Mouse (Mus musculus): ENCODE measurements around the gene Smad1.
A peak's percentile ranks its signal among the peaks of the same experiment; 100 is the strongest.

The Smad1 gene

DNA sequence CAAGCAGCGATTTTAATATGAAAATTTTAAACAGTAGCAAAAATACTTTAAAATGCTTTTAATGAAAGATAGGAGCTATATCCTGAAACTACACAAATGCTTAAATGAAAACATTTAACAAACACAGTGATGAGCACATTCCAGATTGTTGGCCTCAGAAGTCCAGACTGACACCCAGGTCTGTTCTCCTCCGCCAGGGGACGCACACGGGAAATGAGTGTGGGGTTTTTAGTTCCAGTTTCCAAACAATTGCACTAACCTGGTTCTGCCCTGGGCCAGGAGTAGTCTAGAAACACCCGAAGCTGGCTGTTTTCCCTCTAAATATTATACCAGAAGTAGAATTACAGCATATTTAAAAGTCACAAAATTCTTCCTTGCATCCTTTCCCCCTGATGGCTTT lies 99.6 kb downstream of the Smad1 start:
- DNase-seq (ENCODE audit: low spot score in 2 of 2) = no peak

GRCm38 (mm10) chr8:79297763-79298162 lies 101.6 kb downstream of the Smad1 start:
- peak; percentile 31 to 61 for DNase-seq (ENCODE audit: low spot score in 2 of 2)

DNA sequence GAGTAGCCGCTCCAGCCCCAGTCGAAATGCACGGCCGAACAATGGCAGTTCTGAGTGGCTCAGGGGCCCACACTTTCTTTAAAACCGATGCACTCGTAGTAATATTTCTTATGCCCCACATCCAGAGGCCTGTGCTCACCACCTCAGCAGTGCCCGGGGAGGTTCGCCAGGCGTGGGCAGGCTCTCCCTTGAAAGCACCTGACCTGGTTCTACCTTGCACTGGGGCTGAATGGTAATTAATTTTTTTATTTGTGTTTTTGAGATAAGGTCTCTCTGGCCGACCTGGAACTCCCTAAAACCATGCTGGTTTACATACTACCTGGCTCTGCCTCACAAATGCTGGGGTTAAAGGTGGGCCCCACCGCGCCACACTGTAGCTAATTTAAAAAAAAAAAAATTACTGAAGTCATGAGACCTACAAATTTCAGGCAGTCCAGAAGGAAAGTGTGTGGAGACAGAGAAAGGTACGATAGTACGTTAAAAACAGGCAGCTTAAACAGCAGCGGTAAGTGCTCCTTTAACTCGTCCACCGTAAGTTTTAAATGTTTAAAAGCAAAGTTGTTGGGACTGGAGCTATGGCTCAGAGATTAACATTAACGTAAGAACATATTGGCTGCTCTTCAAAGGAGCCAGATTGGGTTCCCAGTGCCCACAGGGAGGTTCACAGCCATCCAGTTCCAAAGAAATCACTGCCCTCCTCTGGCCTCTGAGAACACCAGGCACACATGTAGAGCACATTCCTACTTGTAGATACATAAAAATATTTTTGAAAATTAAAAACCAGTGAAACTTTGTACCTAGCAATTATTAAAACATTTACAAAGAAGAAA lies 103.8 kb downstream of the Smad1 start:
- DNase-seq (ENCODE audit: low spot score in 2 of 2) = no peak

DNA sequence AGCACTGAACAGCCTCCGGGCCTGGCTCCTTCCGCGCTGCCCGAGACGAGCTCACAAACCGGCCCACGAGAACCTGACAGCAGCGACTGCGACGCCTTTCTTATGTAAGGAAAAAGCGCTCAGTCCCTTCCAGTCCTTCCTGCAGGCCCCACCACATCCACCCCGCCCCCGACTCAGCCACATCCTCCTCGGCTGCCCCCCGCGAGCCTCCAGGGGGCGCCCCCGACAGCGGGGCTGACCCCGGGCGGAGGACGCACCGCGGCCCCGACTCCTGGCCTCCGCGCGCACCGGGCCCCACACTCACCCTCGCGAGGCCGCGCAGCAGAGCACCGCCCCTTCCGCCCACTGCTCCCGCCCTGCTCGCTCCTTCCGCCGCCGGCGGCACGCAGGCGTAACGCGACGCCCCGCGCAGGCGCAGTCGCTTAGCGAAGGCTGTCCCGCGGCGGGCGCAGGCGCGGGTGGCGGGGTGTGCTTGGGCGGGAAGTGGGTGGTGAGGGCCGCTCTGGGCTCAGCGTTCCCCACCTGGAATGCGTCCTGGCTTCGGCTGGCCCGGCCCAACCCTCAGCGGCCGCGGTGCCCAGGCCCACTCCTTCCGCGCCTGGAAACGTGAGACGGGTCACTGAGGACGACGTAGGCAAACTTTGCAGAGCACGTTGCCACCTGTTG lies 104.6 kb downstream of the Smad1 start, which contains the start of gene Mmaa:
Gene Mmaa (minus strand): TSS at position 328 of the 666 bp plus-strand sequence.
- DNase-seq (ENCODE audit: low spot score in 2 of 2) = peak; percentile 93 to 97

GRCm38 (mm10) chr8:79293841-79294240 lies 105.5 kb downstream of the Smad1 start:
- DNase-seq (ENCODE audit: low spot score in 2 of 2) = no peak

DNA sequence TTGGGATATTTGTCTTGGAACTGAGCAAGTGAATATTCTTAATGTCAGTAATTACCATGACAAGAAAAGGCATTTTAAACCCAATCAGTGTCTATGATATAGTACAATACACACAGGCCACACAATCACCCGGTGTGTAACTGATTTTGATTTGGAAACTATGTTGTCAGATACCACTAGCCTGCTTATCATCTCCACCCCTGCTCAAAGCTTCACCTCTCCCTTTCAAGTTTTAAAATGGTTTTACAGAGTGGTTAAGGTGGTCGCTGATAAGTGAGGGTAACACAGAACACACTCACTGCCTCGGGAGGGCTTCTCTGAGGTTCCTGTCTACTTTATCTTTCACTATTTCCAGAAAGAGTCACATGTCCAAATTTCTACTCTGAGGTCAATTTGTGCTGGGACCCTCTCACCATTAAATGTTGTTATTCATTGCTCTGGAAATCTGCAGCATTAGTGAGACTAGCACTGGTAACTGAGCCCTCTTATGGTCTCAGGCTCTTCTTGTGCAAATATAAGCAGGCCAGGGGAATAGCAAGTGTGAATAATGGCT lies 106.5 kb downstream of the Smad1 start:
- DNase-seq (ENCODE audit: low spot score in 2 of 2) = no peak

GRCm38 (mm10) chr8:79289592-79289991 lies 109.7 kb downstream of the Smad1 start:
- DNase-seq (ENCODE audit: low spot score in 2 of 2) = no peak

GRCm38 (mm10) chr8:79288681-79289080 lies 110.6 kb downstream of the Smad1 start:
- DNase-seq (ENCODE audit: low spot score in 2 of 2) = no peak
